Mouse (Mus musculus) myocyte (in vitro differentiated cells): ENCODE results near the gene Tex46. TPM values are rescaled to one million over a fixed set of nuclear protein-coding genes. Genes with fewer than 3 reads are reported as not detected.

ENCODE experiments used
- H3K27me3 ChIP-seq: one replicate; pipeline ENCODE4 v1.6.1; 2011; ENCODE audit not compliant: control insufficient read depth, insufficient read depth, insufficient read length
- H3K36me3 ChIP-seq: one replicate; pipeline ENCODE4 v1.6.1; 2011; ENCODE audit not compliant: control insufficient read depth, insufficient read depth
- H3K4me2 ChIP-seq: one replicate; pipeline ENCODE4 v1.6.1; 2011; ENCODE audit warnings: low read depth, control low read depth
- H3K4me3 ChIP-seq: one replicate; pipeline ENCODE4 v1.5.1; 2011; ENCODE audit warnings: mild to moderate bottlenecking, control low read depth, moderate library complexity
- H3K79me2 ChIP-seq: one replicate; pipeline ENCODE4 v1.6.1; 2011; ENCODE audit not compliant: control insufficient read depth, insufficient read depth
- H3ac ChIP-seq: one replicate; pipeline ENCODE4 v1.6.1; 2011; ENCODE audit not compliant: control insufficient read depth, insufficient read length
- CEBPB ChIP-seq: IDR thresholded peaks from 2 replicates; pipeline ENCODE4 v1.6.1; 2011; ENCODE audit warnings: mild to moderate bottlenecking, moderate library complexity; ENCODE audit not compliant: poor library complexity, insufficient read depth, severe bottlenecking
- E2F4 ChIP-seq: IDR thresholded peaks from one replicate; pipeline ENCODE4 v1.6.1; 2011; ENCODE audit warnings: mild to moderate bottlenecking, control low read depth, moderate library complexity; ENCODE audit not compliant: insufficient read depth
- MAX ChIP-seq: IDR thresholded peaks from one replicate; pipeline ENCODE4 v1.6.1; 2011; ENCODE audit warnings: low read depth, mild to moderate bottlenecking, control low read depth
- MYOD1 ChIP-seq, 3 experiments: IDR thresholded peaks; one replicate each; pipeline ENCODE4 v1.6.1; 2011; ENCODE audit warnings: control low read depth in 2 of 3, low read depth in 2 of 3, mild to moderate bottlenecking in 2 of 3, moderate library complexity in 1 of 3; ENCODE audit not compliant: insufficient read length in 2 of 3, control insufficient read depth in 1 of 3
- MYOG ChIP-seq, 3 experiments: IDR thresholded peaks; one replicate each; pipeline ENCODE4 v1.6.1; 2011; ENCODE audit warnings: control low read depth in 2 of 3, low read depth in 2 of 3, mild to moderate bottlenecking in 2 of 3; ENCODE audit not compliant: insufficient read length in 2 of 3, control insufficient read depth in 1 of 3, insufficient read depth in 1 of 3
- POLR2A ChIP-seq: IDR thresholded peaks from one replicate; pipeline ENCODE4 v1.6.1; 2011; ENCODE audit warnings: low read depth, mild to moderate bottlenecking, control low read depth, moderate library complexity; ENCODE audit not compliant: insufficient read length
- POLR2AphosphoS2 ChIP-seq: IDR thresholded peaks from one replicate; pipeline ENCODE4 v1.6.1; 2011; ENCODE audit warnings: low read depth, control low read depth; ENCODE audit not compliant: insufficient read length
- REST ChIP-seq: IDR thresholded peaks from one replicate; pipeline ENCODE4 v1.6.1; 2011; ENCODE audit warnings: mild to moderate bottlenecking, control low read depth, moderate library complexity; ENCODE audit not compliant: insufficient read depth, insufficient read length
- SRF ChIP-seq: IDR thresholded peaks from one replicate; pipeline ENCODE4 v1.6.1; 2011; ENCODE audit warnings: low read depth; ENCODE audit not compliant: control insufficient read depth, insufficient read length
- TCF12 ChIP-seq: IDR thresholded peaks from one replicate; pipeline ENCODE4 v1.6.1; 2011; ENCODE audit warnings: mild to moderate bottlenecking, control low read depth; ENCODE audit not compliant: poor library complexity, insufficient read depth, severe bottlenecking
- TCF3 ChIP-seq: IDR thresholded peaks from one replicate; pipeline ENCODE4 v1.6.1; 2011; ENCODE audit warnings: low read depth, control low read depth; ENCODE audit not compliant: insufficient read length
- USF1 ChIP-seq: IDR thresholded peaks from one replicate; pipeline ENCODE4 v1.6.1; 2011; ENCODE audit warnings: low read depth, mild to moderate bottlenecking, control low read depth, moderate library complexity
- polyA plus RNA-seq: library from polyadenylated mRNA; unstranded; fragments of >200 nt; fragmentation: generic; extraction: Trizol; gene quantifications from one replicate; pipeline ENCODE4 v1.2.1, GENCODE M21; 2012; ENCODE audit warnings: missing spikeins

The Tex46 gene
- polyA plus RNA-seq: not detected

- Histone ChIP-seq H3K4me2 (no peak within 1 kb of the TSS), H3ac (no peak within 1 kb of the TSS), H3K4me3 (no peak within 1 kb of the TSS), H3K36me3 (no peaks in the 10 kb centered on the region), H3K79me2 (no peaks in the 10 kb centered on the region), H3K27me3 (no peaks in the 10 kb centered on the region)
- no peak for TF ChIP-seq MYOG (IDR thresholded peaks at IDR 0.05; ENCODE audit: control insufficient read depth in 1 of 3, insufficient read depth in 1 of 3, insufficient read length in 2 of 3, low read depth in 2 of 3)
- no peak for TF ChIP-seq MYOD1 (IDR thresholded peaks at IDR 0.05; ENCODE audit: control insufficient read depth in 1 of 3, insufficient read length in 2 of 3, low read depth in 2 of 3)
- no peak for TF ChIP-seq SRF
- TF ChIP-seq MAX: no peak
- TF ChIP-seq POLR2A: no peak
- no peak for TF ChIP-seq TCF3
- TF ChIP-seq CEBPB: no peak
- TF ChIP-seq POLR2AphosphoS2: no peak
- no peak for TF ChIP-seq TCF12
- TF ChIP-seq USF1: no peak
- TF ChIP-seq REST: no peak
Observed at GRCm38 (mm10) chr4:136610387-136610856, at the start of gene Tex46. TSS of gene Tex46 (plus strand) at chr4:136610437.

GRCm38 (mm10) chr4:136562755-136563154, 47.5 kb upstream of the Tex46 start:
- peaks cover 43% of the 10 kb centered on the region for H3K79me2 ChIP-seq
- H3K4me2 ChIP-seq: no peak overlapping the region
- TF ChIP-seq MYOG (IDR thresholded peaks at IDR 0.05; ENCODE audit: control insufficient read depth in 1 of 3, insufficient read depth in 1 of 3, insufficient read length in 2 of 3, low read depth in 2 of 3): no peak
- no peak for TF ChIP-seq REST
- no peak overlapping the region for H3ac ChIP-seq
- no peak overlapping the region for H3K4me3 ChIP-seq
- peaks cover 52% of the 10 kb centered on the region for H3K36me3 ChIP-seq
- H3K27me3 ChIP-seq: no peaks in the 10 kb centered on the region

- no peak overlapping the region for H3ac ChIP-seq
- H3K4me3 ChIP-seq: no peak overlapping the region
- H3K4me2 ChIP-seq: no peak overlapping the region
- TF ChIP-seq POLR2AphosphoS2: no peak
- TF ChIP-seq USF1: no peak
- TF ChIP-seq CEBPB: no peak
- TF ChIP-seq POLR2A: no peak
- no peaks in the 10 kb centered on the region for H3K27me3 ChIP-seq
- H3K79me2 ChIP-seq: peaks cover 58% of the 10 kb centered on the region
- H3K36me3 ChIP-seq: peaks cover 37% of the 10 kb centered on the region
Observed at GRCm38 (mm10) chr4:136568629-136569028, 41.6 kb upstream of the Tex46 start.

- Histone ChIP-seq H3K4me3 (no peak overlapping the region), H3K36me3 (peaks cover 30% of the 10 kb centered on the region), H3K4me2 (no peak overlapping the region), H3ac (no peak overlapping the region), H3K27me3 (no peaks in the 10 kb centered on the region), H3K79me2 (peaks cover 54% of the 10 kb centered on the region)
- TF ChIP-seq CEBPB: no peak
- no peak for TF ChIP-seq MYOD1 (IDR thresholded peaks at IDR 0.05; ENCODE audit: control insufficient read depth in 1 of 3, insufficient read length in 2 of 3, low read depth in 2 of 3)
- no peak for TF ChIP-seq POLR2A
- TF ChIP-seq USF1: no peak
- TF ChIP-seq MAX: no peak
- no peak for TF ChIP-seq SRF
- no peak for TF ChIP-seq MYOG (IDR thresholded peaks at IDR 0.05; ENCODE audit: control insufficient read depth in 1 of 3, insufficient read depth in 1 of 3, insufficient read length in 2 of 3, low read depth in 2 of 3)
- TF ChIP-seq POLR2AphosphoS2: no peak
- TF ChIP-seq E2F4: no peak
- no peak for TF ChIP-seq TCF12
- no peak for TF ChIP-seq REST
- no peak for TF ChIP-seq TCF3
Observed at GRCm38 (mm10) chr4:136569998-136570397, 40.2 kb upstream of the Tex46 start.

GRCm38 (mm10) chr4:136581885-136582284, 28.4 kb upstream of the Tex46 start:
- peaks cover 100% of the 10 kb centered on the region for H3K79me2 ChIP-seq
- no peak overlapping the region for H3ac ChIP-seq
- peaks cover 11% of the 10 kb centered on the region for H3K36me3 ChIP-seq
- H3K4me3 ChIP-seq: no peak overlapping the region
- no peaks in the 10 kb centered on the region for H3K27me3 ChIP-seq
- H3K4me2 ChIP-seq: peak overlapping the region; percentile 43
- TF ChIP-seq TCF12: no peak
- no peak for TF ChIP-seq POLR2A
- no peak for TF ChIP-seq REST
- TF ChIP-seq MAX: peak; percentile 4
- TF ChIP-seq SRF: no peak
- no peak for TF ChIP-seq USF1
- no peak for TF ChIP-seq POLR2AphosphoS2
- TF ChIP-seq MYOD1 (IDR thresholded peaks at IDR 0.05; ENCODE audit: control insufficient read depth in 1 of 3, insufficient read length in 2 of 3, low read depth in 2 of 3): peak in 2 of 3 experiments; percentile 23 to 35
- no peak for TF ChIP-seq E2F4
- no peak for TF ChIP-seq MYOG (IDR thresholded peaks at IDR 0.05; ENCODE audit: control insufficient read depth in 1 of 3, insufficient read depth in 1 of 3, insufficient read length in 2 of 3, low read depth in 2 of 3)
- peak; percentile 72 for TF ChIP-seq CEBPB
- TF ChIP-seq TCF3: no peak
